Comparison of ENCODE assay signal across 12 mouse cellular contexts in genomic region chr11:115807306-115807705, GRCm38 (mm10). TPM values are rescaled to one million over a fixed set of nuclear protein-coding genes. Genes with fewer than 3 reads are reported as not detected.
DNase-seq lines count a peak whose midpoint lies in the region; ATAC-seq and TF ChIP-seq lines count a peak whose summit lies in the region.
"Had no signal": no experiment of that assay in that cellular context is flagged by ENCODE, and none has a peak within 500 bp of the region (broad histone marks: within the 10 kb centered on the region; RNA-seq: fewer than 3 reads in every experiment).

No protein-coding gene starts in this region.

- no peak for TF ChIP-seq CTCF in left cerebral cortex, adult 2 months (IDR thresholded peaks at IDR 0.05)
- TF ChIP-seq CTCF in olfactory bulb, adult 2 months (IDR thresholded peaks at IDR 0.05; ENCODE audit: insufficient read depth, low read depth, low read length), result no peak

- no peak for TF ChIP-seq POLR2A in olfactory bulb, adult 2 months (IDR thresholded peaks at IDR 0.05; ENCODE audit: insufficient read depth, low read depth, low read length)

- intact Hi-C loops in left cerebral cortex, adult 2 months (cut with DNase I), result no loop called here

- WGBS in forebrain, embryonic 13.5 days, result 30% methylated on average over 6 of the region's 6 CpGs
- WGBS in hindbrain, embryonic 14.5 days, result 36% methylated on average over 6 of the region's 6 CpGs
- 57% methylated on average over 6 of the region's 6 CpGs for WGBS in olfactory bulb, adult 2 months

- peak overlapping the region; percentile 95 for H3K4me2 ChIP-seq in forebrain, embryonic 13.5 days
- peak overlapping the region; percentile 88 for H3K4me2 ChIP-seq in hindbrain, embryonic 14.5 days (replicated peaks)

- H3K9me3 ChIP-seq in forebrain, embryonic 13.5 days (replicated peaks), result no peaks in the 10 kb centered on the region
- no peaks in the 10 kb centered on the region for H3K9me3 ChIP-seq in hindbrain, embryonic 14.5 days (ENCODE audit: control insufficient read depth, low read length)

- H3K4me1 ChIP-seq in forebrain, embryonic 13.5 days, result peaks cover 61% of the 10 kb centered on the region
- peaks cover 31% of the 10 kb centered on the region for H3K4me1 ChIP-seq in hindbrain, embryonic 14.5 days (replicated peaks; ENCODE audit: control insufficient read depth, insufficient read depth, low read length)
- peaks cover 13% of the 10 kb centered on the region for H3K4me1 ChIP-seq in olfactory bulb, adult 2 months (ENCODE audit: control insufficient read depth, insufficient read depth, low read length)

- ATAC-seq in forebrain, embryonic 13.5 days, result no peak
- ATAC-seq in hindbrain, embryonic 14.5 days (ENCODE audit: low FRiP score), result peak; percentile 25; the same call in 1 of the 2 replicates

- no peak for DNase-seq in left cerebral cortex, adult 2 months (ENCODE audit: extremely low spot score in 1 of 2, low spot score in 2 of 2)
- no peak for DNase-seq in left cerebral cortex, adult 11 months (ENCODE audit: low spot score)
- DNase-seq in hindbrain, embryonic 14.5 days (ENCODE audit: low spot score), result no peak
- DNase-seq in thymus, postnatal 36 days, result no peak
- DNase-seq in urinary bladder, adult 18-20 months (ENCODE audit: low spot score in 2 of 2), result no peak
- DNase-seq: cerebellum, postnatal 14 days; lung, embryonic 14.5 days; thymus, postnatal 14 days had no signal

- peak overlapping the region; percentile 67 for H3K27ac ChIP-seq in left cerebral cortex, adult 2 months
- peak overlapping the region; percentile 82 for H3K27ac ChIP-seq in forebrain, embryonic 13.5 days
- peak overlapping the region; percentile 74 for H3K27ac ChIP-seq in hindbrain, embryonic 14.5 days
- H3K27ac ChIP-seq in olfactory bulb, adult 2 months (ENCODE audit: insufficient read depth, low read depth, low read length), result peak overlapping the region; percentile 61

- H3K9ac ChIP-seq in forebrain, embryonic 13.5 days, result peak overlapping the region; percentile 45
- no peak overlapping the region for H3K9ac ChIP-seq in hindbrain, embryonic 14.5 days
- H3K9ac ChIP-seq: lung, embryonic 14.5 days had no signal

- H3K27me3 ChIP-seq in forebrain, embryonic 13.5 days, result no peaks in the 10 kb centered on the region
- H3K27me3 ChIP-seq in hindbrain, embryonic 14.5 days (ENCODE audit: control insufficient read depth, insufficient read depth, low read length), result no peaks in the 10 kb centered on the region

- peaks cover 52% of the 10 kb centered on the region for H3K36me3 ChIP-seq in forebrain, embryonic 13.5 days (ENCODE audit: poor library complexity, severe bottlenecking)
- H3K36me3 ChIP-seq in hindbrain, embryonic 14.5 days (replicated peaks; ENCODE audit: control insufficient read depth, insufficient read depth), result peaks cover 27% of the 10 kb centered on the region

- no peak overlapping the region for H3K4me3 ChIP-seq in left cerebral cortex, adult 2 months
- H3K4me3 ChIP-seq in forebrain, embryonic 13.5 days, result no peak overlapping the region
- no peak overlapping the region for H3K4me3 ChIP-seq in hindbrain, embryonic 14.5 days (replicated peaks; ENCODE audit: low read length)
- H3K4me3 ChIP-seq in olfactory bulb, adult 2 months (ENCODE audit: insufficient read depth, low read depth, low read length), result no peak overlapping the region

RNA-seq across cellular contexts. Expression of gene Caskin2, which starts 6.1 kb away (rescaled TPM):
- total RNA-seq in left cerebral cortex, adult 2 months (2021), result 10 to 100 TPM; 18.1 to 18.8 TPM
- polyA plus RNA-seq in forebrain, embryonic 13.5 days (2015; fragmentation: Nextera tagmentation; extraction: Ambion mirVana), result 10.7 and 13.3 TPM in 2 replicates
- polyA plus RNA-seq in hindbrain, embryonic 14.5 days (2014; fragmentation: Nextera tagmentation; extraction: Ambion mirVana), result 10.7 and 11.0 TPM in 2 replicates
- not detected in 2 replicates for polyA plus RNA-seq in olfactory bulb, adult 2 months (2012; ENCODE audit: insufficient read depth, insufficient read length, low replicate concordance, missing spikeins)

RNA-seq across cellular contexts. Expression of gene Tsen54, which starts 7.2 kb away (rescaled TPM):
- total RNA-seq in left cerebral cortex, adult 2 months (2021), result 10 to 100 TPM; 12.4 to 14.2 TPM
- 23.2 and 23.9 TPM in 2 replicates for polyA plus RNA-seq in forebrain, embryonic 13.5 days (2015; fragmentation: Nextera tagmentation; extraction: Ambion mirVana)
- polyA plus RNA-seq in hindbrain, embryonic 14.5 days (2014; fragmentation: Nextera tagmentation; extraction: Ambion mirVana), result 17.8 and 19.9 TPM in 2 replicates
- polyA plus RNA-seq in olfactory bulb, adult 2 months (2012; ENCODE audit: insufficient read depth, insufficient read length, low replicate concordance, missing spikeins), result not detected in 2 replicates

RNA-seq across cellular contexts. Expression of gene Llgl2, which starts 16.5 kb away (rescaled TPM):
- total RNA-seq in left cerebral cortex, adult 2 months (2021), result 1 to 10 TPM; 2.3 to 3.6 TPM
- 0.68 and 1.2 TPM in 2 replicates for polyA plus RNA-seq in forebrain, embryonic 13.5 days (2015; fragmentation: Nextera tagmentation; extraction: Ambion mirVana)
- 1.3 and 2.4 TPM in 2 replicates for polyA plus RNA-seq in hindbrain, embryonic 14.5 days (2014; fragmentation: Nextera tagmentation; extraction: Ambion mirVana)
- not detected in 2 replicates for polyA plus RNA-seq in olfactory bulb, adult 2 months (2012; ENCODE audit: insufficient read depth, insufficient read length, low replicate concordance, missing spikeins)

RNA-seq across cellular contexts. Expression of gene Tmem94, which starts 42.1 kb away (rescaled TPM):
- total RNA-seq in left cerebral cortex, adult 2 months (2021), result 10 to 100 TPM; 62.3 to 62.7 TPM
- 28.0 and 29.5 TPM in 2 replicates for polyA plus RNA-seq in forebrain, embryonic 13.5 days (2015; fragmentation: Nextera tagmentation; extraction: Ambion mirVana)
- polyA plus RNA-seq in hindbrain, embryonic 14.5 days (2014; fragmentation: Nextera tagmentation; extraction: Ambion mirVana), result 17.3 and 20.8 TPM in 2 replicates
- not detected in 2 replicates for polyA plus RNA-seq in olfactory bulb, adult 2 months (2012; ENCODE audit: insufficient read depth, insufficient read length, low replicate concordance, missing spikeins)

RNA-seq across cellular contexts. Expression of gene Myo15b, which starts 50.9 kb away (rescaled TPM):
- under 1 TPM; 0.36 to 0.79 TPM for total RNA-seq in left cerebral cortex, adult 2 months (2021)
- 0.21 TPM in 1 of 2 replicates, not detected in the other for polyA plus RNA-seq in forebrain, embryonic 13.5 days (2015; fragmentation: Nextera tagmentation; extraction: Ambion mirVana)
- 0.13 TPM in 1 of 2 replicates, not detected in the other for polyA plus RNA-seq in hindbrain, embryonic 14.5 days (2014; fragmentation: Nextera tagmentation; extraction: Ambion mirVana)
- polyA plus RNA-seq in olfactory bulb, adult 2 months (2012; ENCODE audit: insufficient read depth, insufficient read length, low replicate concordance, missing spikeins), result not detected in 2 replicates
- total RNA-seq: adrenal gland, adult 18-20 months had no signal
- polyA plus RNA-seq: erythroblast, embryonic 14.5 days had no signal

Comparison
In these comparisons a context has a peak if more than half of its experiments do, and no peak if none do; other contexts are left out.
1. RNA of gene Caskin2, which starts 6.1 kb away (polyA plus RNA-seq): 10.7 to 11.0 TPM in hindbrain, embryonic 14.5 days and 10.7 to 13.3 TPM in forebrain, embryonic 13.5 days; not detected in olfactory bulb, adult 2 months; every median in the first group is over 10 times any median in the second.
2. RNA of gene Tsen54, which starts 7.2 kb away (polyA plus RNA-seq): 23.2 to 23.9 TPM in forebrain, embryonic 13.5 days and 17.8 to 19.9 TPM in hindbrain, embryonic 14.5 days; not detected in olfactory bulb, adult 2 months; every median in the first group is over 10 times any median in the second.
3. Peak in every context shown above with its lines, with median percentiles within 50 percentile points of each other: H3K27ac ChIP-seq.